Mouse (Mus musculus): Measurements from ENCODE around the gene Frmpd4.

Frmpd4 gene

DNA sequence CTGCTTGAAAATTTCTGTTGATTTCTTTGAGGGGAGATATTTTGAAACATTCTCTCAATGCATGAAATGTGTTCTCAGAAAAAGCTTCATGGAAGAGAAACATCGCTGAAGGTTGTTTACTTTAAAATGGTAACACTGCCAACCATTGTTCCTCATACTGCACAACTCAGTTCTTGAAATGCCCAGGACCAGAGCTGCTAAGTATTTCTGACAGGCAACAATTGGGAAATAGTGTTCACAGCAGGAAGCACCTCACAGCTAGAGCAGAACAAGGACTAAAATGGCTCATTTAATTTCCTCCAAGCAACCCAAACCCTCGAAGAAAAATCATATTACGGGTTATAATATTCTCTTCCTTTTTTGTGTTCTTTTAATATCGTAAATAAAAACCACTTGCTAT is 1054.5 kb downstream of the Frmpd4 start:
- no peak for DNase-seq

DNA sequence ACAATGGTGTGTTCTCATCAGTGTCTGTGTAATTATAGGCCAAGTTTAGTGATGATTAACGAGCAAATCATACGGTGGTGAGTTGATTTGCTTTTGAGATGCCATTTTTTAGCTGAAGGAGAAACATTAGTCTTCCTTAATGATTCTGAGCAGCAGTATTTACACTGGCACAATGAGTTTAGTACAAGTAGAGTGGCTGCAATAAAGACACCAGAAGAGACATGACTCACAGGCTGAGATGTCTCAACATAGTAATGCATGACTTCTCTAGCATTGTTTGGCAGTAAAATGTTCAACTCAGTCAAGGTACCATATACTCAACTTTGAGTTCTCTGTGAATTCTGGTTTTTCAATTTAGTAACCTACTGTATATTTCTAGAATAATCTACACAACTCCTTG is 1058.6 kb downstream of the Frmpd4 start:
- no peak for DNase-seq

DNA sequence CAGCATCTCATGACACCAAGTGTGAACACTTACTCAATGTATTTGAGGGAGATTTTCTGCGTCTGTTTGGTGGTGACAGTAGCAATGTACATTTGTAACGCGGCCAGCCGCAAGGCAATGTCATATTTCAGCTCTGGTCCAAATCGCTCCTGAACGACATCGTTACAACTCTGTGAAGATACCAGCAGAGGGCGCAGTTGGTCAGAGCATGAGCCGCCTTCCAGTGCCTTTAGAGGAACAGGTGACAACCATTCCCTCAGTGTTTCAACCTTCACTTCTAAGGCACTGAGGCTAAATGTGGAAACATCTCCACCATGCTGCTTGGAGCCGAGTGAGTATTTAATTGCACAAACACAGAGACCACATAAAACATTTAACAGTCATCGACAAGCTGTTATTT is 1079.3 kb downstream of the Frmpd4 start:
- DNase-seq = peak; percentile 79 to 84

DNA sequence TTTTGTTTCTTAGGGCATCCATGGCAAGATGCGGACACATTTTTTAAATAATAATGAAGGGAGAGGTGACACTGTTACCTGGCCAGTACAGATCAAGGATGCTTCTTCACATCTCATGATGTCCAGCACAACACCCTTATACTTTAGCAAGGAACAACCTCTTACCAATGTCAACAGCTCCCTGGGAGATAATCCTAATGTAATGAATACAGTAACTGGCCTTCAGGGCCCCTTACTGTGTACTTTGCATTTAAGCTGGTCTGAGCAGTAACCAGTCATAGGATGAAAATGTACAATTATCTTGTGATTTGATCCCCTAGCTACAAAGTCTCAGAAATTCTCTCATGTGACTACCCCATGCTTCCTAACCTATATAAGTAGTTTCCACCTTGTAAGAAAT is 1084.8 kb downstream of the Frmpd4 start:
- no peak for DNase-seq

DNA sequence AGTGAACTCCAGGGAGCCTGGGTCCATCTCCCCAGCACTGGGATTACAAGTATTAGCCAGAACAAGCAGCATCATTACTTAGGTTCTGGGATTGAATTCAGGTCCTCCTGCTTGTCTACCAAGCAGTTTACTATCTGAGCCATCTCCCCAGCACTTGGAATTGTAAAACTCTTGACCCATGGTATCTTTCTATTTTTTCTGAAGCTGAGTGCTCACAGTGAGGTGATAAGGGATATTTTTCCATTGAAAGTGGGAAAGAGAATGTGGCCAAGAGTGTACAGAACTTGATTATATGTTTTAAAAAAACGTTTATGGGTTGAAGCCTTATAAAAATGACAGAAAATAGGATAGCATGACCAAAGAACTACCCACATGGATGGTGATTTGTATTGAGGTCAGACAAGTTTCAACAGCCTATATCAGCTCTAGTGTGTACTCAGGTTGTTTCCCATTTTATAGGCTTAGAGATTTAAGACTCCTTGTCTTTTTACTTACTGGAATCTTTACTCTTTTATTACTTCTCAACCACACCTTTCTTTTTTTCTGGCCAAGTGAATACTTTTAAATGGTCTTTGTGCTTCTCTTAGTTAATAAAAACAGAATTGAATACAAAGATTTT is 1085.3 kb downstream of the Frmpd4 start:
- no peak for DNase-seq

DNA sequence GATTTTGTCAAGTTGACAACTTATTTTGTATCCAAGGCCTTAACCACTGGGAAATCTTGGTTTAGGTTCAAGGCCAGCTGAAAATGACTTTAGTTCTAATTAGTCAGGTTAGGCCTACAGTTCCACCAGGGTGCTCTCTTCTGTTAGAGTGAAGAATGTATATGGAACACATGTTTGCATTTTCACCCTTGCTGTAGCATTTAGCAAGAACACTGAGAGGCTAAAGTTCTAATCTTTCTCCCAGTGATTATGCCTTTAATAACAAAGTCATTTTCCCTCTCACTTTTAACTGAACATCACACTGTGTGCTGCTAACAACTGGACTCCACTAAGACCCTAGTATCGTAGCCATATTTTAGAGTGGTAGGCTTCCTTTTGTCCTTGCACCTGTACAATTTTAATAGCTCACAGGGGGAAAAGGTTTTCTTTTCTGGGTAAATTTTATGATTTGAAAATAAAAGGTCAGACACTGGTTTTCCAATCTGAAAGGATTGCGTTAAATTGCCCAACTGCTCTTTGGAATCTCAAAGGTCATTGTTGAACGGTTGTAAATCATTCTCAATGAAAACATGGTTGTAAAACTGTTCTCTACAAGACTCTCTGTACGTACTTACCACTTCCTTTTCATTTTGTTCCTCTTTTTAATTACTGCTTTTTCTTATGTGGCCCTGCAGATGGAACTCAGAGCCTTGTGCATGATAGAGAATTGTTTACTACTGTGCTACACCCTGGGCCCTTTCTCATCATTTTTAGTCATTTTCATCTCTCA is 1093.4 kb downstream of the Frmpd4 start:
- no peak for DNase-seq

DNA sequence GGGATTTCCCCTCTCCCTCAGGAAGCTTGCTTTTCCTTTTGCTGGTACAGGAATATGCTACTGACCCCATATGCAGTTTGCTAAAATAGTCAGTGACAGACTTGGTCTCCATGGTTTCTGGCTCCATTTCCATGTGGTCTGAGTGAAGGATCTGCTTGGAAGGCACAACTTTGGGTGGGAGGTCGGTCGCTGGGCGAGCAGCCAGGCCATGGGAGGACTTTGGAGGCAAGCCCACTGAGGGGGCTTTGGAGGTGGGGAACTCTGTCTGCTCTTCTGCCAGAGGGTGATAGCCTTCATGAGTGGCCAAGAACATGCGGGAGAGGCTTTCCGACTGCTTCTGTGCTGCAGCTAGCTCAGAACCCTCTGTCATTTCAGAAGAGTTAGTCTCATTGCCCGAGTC is 1099.4 kb downstream of the Frmpd4 start:
- DNase-seq = peak; percentile 75 to 82

DNA sequence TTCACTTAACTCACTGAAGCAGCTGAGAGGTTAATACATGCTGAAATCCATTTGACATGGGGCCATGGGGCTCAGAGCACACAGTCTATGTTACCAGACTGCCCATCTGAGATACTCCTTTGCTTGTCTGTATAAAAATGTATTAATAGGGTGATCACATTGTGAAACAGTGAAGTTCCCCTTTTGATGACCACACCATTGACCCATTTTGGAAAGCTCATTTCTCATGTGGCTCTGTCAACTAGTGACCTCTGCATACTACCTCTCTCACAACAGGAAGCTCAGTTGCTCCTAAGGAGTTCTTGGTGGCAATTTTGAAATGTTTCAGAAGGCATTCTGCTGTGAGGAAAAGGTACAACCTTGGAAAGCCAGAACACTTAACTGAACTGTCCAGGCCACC is 1142.1 kb downstream of the Frmpd4 start:
- DNase-seq = no peak

DNA sequence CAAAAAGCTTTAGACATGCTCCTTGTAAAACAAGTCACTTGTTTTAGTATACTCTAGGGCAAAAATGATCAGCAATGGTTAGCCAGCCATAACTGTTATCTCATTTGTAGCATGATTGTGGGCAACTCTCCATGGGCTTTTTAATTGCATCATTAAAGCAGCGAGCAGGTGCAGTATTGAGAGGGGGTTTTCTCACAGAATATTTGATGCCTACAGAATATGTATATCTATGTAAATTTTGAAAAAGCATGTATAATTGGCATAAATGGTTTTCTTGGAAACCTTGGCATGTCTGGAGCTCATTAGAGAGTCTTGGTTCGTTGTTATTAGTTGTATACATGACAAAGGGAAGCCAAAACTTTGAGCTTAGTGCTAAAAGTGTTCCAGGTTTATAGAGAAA is 1143.1 kb downstream of the Frmpd4 start:
- DNase-seq = no peak

Data from cerebellum, postnatal 14 days (tissue).